Mouse (Mus musculus): ENCODE data around the gene Cdc42ep2. TPM values are rescaled to one million over a fixed set of nuclear protein-coding genes. Genes with fewer than 3 reads are reported as not detected.

The Cdc42ep2 gene
- not detected in 2 replicates for total RNA-seq (2015)
- total RNA-seq (2017), result 0.07 TPM in 1 of 2 replicates, not detected in the other

DNA sequence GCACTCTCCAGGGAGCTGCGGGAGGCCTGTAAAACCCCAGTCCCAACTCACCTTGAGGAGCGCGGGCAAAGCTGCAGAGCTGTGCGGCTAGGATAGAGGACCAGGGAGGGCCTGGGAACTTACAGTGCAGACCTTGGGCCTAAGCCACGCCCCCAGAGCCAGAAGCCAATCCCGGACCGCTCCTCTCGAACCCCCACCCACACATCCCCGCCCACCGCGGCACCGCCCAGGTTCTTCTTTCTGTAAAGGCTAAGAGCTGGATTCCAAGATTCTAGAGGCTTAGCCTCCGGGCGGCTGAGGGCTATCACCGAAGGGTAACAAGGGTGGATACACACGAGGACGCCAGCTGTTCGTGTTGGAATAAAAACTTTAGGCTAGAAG lies at the start of gene Cdc42ep2:
Cdc42ep2 (minus strand) TSS at position 104 of the 381 bp plus-strand sequence.
- peak; percentile 82 for ATAC-seq (replicated peaks; ENCODE audit: poor library complexity)

DNA sequence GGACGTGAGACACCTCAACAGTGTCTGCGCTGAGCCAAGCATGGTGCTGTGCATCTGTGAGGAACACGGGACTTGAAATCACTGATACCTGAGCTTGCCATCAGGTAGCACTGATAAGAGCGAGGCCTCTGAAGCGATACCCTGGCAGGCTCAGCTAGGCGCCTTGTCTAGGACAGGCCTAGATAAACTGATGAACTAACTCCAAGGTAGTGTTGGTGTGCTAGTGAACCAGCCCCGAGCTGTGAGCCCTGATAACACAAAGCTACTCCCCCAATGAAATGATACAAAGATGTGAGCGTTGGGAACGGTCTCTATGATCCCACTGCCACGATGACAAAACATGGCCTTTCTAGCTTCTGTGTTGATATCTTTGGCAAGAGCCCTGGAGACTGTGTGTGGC lies 43.0 kb upstream of the Cdc42ep2 start:
- peak; percentile 56 for ATAC-seq (replicated peaks; ENCODE audit: poor library complexity)

DNA sequence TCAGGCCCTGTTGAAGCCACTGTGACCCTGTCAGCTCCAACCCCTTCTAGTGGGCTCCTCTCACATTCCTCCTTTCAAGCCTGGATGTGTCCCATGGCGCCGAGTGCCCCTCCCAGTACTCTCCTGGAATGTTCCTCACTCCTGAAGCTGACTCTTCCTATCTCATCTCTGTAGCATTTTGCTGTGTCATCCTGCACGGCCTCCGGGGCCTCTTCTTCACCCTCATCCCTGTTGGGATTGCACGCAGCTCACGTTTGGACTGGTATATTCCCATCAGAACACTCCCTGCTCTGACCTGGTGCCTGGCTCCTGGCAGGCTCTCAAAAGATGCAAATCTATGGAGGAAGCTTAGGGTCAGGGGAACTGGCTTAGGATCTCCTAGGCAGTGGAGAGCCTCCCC lies 42.2 kb upstream of the Cdc42ep2 start:
- no peak for ATAC-seq (replicated peaks; ENCODE audit: poor library complexity)

DNA sequence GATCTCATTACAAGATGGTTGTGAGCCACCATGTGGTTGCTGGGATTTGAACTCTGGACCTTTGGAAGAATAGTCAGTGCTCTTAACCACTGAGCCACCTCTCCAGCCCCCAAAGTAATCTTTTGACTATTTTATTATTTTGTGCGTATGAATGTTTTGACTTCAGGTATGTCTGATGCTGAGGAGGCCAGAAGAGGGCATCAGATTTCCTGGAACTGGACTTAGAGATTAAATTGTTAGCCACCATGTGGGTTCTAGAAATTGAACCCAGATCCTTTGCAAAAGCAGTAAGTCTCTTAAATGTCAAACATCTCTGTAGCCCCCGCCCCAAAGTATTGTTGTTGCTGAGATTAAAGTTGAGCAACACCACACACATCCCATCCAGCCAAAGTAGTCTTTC lies 41.3 kb upstream of the Cdc42ep2 start:
- no peak for ATAC-seq (replicated peaks; ENCODE audit: poor library complexity)

DNA sequence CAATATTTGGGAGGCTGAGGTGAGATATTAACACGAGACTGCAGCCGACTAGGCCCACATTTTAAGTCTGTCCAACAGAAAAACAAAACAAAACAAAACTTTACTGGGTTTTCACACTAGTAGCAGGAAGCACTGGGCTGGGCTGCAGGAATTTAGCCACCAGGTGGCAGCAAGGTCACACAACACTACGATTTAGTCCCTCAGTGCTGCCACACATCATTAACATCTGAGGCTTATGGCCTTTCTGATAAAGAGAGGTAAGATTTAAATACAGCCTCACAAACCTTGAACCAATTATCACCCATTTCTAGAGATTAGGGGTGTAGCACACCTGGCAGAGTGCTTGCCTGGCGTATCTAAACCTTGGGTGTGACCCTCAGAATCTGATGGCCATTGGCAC lies 40.7 kb upstream of the Cdc42ep2 start:
- ATAC-seq (replicated peaks; ENCODE audit: poor library complexity), result peak; percentile 72

DNA sequence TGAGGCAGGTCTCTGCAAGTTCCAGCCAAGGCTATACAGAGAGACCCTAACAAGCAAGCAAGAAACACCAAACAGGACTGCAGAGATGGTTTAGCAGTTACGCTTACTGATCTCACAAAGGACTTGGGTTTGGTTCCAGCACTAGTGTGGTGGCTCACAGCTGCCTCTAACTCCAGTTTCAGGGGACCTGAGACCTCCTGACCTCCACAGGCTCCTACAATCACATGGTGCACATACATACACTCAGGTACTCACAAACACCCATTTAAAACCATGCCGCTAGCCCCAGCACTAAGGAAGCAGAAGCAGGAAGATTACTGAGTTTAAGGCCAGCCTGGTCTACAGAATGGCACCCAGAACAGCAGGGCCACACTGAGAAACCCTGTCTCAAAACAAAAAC lies 40.2 kb upstream of the Cdc42ep2 start:
- no peak for ATAC-seq (replicated peaks; ENCODE audit: poor library complexity)

DNA sequence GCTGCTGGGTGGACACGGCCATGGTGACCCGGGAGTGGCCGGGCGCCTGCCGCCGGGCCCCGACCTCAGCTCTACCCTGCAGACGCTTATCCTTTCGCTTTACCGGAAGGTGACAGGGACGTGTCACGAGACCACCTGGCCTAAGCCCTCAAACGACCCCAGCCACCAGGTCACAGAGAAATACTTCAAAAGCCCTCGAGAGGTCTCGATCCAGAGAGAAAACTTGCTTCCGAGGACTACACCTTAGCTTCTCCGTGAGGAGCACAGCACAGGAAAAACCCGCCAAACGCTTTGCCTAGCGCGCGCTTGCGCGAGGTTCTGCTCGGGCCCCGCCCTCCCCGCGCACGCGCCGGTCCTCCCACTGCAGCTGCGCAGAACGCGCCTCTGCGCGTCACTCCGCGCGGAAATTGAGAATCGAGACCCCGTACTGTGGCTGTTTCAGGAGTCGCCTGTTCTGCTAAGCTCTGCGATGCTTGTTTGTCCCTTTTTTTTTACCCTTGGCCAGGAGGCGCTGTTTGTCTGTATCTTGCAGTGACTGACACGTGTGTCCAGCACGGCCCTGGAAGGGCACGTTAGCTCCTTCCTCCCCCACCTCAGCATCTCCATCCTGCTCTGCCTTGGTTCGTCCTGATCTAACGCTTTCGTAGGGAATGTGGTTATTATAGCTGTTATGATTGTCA lies 39.4 kb upstream of the Cdc42ep2 start, which contains the start of gene Pola2:
Pola2 (minus strand) TSS at position 320 of the 680 bp plus-strand sequence.
- ATAC-seq (replicated peaks; ENCODE audit: poor library complexity), result peak; percentile 64

DNA sequence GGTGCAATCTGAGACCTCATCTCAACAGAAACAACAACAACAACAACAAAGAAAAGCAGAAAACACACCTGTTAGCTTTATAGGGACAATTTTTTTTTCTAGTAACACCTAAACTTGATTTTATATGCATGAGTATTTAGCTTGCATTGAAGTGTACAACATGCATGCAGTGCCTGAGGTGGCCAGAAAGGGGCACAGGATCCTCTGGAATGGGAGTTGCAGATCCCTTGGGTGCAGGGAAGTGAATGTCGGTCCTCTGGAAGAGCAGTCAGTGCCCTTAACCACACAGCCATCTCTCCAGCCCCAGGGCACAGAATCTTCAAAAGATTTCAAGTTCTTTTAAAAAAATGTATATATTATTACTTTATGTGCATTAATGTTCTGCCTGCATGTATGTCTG lies 38.0 kb upstream of the Cdc42ep2 start:
- ATAC-seq (replicated peaks; ENCODE audit: poor library complexity), result no peak

DNA sequence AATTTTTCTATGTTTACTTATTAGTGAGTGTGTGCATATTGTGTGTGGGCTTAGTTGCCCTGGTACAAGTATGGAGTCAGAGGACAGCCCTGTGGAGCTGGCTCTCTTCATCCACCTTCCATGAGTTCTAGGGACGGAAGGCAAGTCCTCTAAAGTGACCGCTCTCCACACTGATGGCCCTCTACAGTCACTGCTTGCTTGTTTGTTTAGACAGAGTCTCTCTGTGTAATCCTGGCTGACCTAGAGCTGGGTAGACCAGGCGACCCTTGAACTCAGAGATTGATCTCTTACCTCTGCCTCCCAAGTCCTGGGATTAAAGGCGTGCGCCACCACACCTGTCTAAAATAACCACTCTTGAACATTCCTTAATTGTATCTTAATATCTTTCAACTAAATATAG lies 32.8 kb upstream of the Cdc42ep2 start:
- no peak for ATAC-seq (replicated peaks; ENCODE audit: poor library complexity)

DNA sequence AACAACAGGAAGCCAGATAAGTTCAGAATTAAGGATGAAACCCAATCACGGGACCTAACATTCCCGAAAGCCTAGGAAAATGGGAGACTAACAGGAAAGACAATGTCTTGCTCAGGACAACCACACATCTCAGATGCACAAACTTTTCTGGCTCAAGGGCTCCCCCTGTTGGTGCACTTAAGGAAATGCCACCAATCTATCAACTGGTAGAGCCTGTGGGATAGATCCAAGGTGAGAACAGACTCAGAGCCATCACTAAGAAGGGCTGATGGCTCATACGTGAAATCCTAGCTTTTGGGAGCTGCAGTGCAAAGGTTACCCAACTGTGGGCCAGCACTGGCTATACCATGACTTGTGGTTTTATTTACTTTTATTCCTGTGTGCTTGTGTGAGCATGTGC lies 32.1 kb upstream of the Cdc42ep2 start:
- ATAC-seq (replicated peaks; ENCODE audit: poor library complexity), result peak; percentile 90

DNA sequence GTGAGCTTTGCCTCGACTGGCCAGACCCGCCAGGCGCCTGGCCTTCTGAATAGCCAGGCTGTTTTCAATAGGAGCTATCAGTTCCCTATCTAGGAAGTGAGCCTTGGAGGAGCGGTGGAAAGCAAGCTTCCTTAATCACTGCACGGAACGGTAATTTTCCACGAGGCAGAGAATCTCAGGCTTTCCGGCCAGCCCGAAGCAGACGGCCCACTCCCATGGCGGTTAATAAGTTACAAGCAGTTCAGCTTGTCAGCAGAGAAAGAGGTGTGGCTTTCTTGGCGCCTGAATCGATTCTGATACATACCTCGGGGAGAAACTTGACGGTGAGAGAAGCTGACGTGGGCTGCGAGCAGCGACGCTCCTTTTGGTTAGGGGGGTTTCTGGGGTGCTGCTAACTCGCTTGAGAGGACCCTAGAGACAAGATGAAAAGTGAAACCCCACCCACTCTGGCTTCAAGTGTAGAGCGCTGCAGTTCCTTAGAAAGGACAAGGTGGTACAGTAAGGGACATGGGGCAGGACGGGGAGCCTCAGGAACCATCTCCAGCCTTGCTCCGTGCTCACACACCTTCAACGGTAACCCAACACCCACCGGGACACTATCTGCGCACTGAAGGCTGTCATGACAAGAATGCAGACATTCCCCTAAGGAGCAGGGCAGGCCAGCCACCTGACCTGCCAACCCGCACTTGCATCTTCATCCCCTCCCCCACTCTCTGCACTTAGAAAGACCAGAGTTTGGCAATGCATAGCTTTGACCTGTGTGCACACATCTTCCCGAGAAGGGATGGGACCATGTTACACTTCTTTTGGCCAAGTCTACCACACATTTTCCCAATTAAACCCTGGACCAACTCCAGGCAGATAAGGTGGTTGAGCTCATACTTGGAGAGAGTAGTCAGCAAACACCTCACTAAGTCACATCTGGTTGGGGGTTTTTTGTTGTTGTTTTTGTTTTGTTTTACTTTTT lies 31.4 kb upstream of the Cdc42ep2 start:
- ATAC-seq (replicated peaks; ENCODE audit: poor library complexity), result no peak

DNA sequence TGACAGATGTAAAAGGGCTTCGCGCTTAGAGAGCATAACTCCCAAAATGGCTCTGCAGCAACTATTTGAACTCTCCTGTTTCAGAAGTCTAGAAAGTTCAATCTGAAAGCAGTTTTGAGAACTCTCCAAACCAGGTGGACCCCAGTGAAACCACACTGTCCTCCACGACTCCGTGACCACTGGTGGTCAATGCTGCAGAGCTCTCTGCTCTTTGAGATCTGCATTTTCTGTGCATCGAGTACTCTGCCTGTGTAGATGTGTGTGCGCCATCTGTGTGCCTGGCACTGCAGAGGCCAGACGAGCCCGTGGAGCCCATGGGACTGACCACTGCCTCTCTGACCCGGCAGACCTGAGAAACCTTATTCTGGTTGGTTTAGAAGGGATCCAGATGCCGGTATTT lies 30.3 kb upstream of the Cdc42ep2 start:
- ATAC-seq (replicated peaks; ENCODE audit: poor library complexity), result no peak

DNA sequence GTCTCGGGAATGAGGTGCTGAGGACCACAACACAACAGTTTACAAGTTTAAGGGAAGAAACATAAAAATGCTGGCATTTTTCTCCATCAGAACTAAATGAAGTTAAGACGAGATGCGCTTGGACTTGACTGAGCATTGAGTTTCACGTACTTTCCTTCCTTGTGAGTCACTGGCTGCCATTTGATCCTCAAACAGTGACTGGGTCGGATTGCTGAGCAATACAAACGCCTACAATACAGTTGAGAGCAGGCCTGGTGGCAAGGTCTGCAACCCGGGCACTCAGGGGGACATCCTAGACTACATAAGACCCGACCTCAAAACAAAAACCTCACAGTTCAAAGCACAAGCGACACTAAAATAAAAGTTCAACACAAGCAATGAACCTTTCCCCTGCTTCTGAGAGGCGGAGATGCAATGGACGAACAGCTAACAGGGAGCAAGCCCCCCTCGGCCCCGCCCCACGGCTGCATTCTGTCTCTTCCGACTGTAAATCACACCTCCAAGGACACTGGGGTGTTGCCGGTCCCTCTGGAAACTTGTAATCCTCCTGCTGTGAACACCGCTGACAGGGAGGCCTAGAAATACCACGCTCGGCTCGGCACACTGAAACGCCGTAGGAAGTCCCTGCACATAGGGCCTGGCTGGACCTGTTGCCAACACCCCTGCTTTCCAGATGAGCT lies 29.6 kb upstream of the Cdc42ep2 start:
- no peak for ATAC-seq (replicated peaks; ENCODE audit: poor library complexity)

DNA sequence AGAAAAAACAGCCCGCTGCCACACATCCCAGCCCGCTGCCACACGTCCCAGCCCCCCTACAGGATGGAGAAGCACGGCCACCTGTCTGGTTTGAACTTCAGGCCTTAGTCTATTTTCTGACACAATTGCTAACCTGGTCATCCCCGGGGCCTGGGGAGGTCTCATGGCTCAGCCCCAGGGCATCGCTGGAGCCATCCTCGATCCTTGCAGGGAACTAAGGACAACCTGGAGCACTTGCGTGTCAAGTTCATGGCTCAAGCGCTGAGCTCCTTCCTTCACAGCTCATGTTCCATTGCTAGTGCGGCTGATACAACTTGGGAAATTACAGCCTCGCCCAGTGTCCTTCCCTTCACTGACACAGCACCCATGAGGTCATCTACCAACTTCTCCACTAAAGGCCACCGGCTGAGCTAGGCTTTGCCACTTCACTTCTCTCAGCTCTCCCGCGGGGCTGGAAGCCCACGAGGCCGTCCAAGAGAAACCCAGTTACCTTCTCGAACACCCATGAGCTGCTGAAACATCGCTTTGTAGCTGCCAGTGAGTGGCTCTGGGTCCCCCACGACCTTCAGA lies 28.7 kb upstream of the Cdc42ep2 start:
- ATAC-seq (replicated peaks; ENCODE audit: poor library complexity), result no peak

DNA sequence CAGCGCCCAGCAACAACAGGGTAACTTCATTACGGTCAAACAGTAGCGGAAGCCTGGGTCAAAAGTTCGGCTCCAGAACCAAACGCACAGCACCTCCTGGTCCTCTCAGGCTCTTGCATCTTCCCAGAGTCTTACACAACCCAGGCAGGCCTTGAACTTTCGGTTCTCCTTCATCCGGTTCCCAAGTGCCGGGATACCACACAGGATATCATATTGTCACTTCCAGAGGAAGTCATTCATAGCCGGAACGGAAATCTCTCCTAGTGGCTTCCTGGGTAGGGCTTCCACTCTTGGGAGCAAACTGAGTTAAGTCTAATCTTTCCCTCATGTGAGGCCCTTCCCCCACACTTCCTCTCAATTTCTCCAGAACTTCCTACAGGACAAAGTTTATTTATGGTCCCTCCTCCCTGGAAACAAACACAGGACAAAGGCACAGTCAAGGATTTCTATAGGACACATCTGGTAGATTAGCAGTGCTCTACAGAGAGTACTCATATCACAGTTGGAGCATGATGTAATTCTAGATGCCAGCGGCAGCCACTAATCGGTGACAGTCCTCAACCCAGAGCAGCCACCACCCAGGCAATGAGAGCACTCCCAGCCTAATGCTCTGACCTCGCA lies 27.6 kb upstream of the Cdc42ep2 start:
- no peak for ATAC-seq (replicated peaks; ENCODE audit: poor library complexity)

DNA sequence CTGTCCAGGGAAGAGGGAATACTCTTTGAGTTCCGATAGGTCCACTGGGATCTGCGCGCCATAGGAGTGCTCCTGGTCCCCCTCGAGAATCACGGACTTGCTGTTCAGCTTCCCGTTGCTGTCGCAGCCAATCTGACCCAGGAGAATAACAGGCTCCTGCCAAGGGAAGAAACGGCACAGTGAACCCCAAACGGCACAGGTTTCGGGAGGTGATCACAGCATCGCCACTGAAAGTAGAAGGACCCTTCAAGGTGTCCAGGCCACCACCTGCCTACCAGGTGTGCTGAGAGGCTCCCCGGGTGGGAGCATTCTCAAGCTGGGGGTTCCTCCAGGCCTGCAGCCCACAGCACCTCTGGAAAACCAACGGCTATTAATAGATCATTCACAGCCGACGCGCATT lies 27.0 kb upstream of the Cdc42ep2 start:
- no peak for ATAC-seq (replicated peaks; ENCODE audit: poor library complexity)

DNA sequence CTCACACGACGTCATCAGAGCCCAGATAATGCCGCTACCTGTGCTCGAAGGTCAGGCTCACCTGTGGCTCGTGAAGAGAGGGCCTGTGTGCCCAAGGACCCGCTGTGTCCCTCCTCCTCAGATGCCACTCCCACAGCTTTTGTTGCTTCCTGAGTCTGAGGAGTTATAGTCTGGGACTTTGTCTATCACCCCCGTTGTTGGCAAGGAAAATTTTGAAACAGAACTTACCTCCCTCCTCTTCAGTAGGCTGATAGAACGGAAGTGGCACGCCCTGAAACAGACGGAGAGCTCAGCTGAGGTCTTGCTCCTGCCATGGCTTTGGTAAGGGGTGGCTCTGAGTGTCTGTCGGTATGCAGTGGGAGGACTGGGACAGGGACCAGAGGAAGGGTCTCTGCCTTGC lies 25.6 kb upstream of the Cdc42ep2 start:
- no peak for ATAC-seq (replicated peaks; ENCODE audit: poor library complexity)

DNA sequence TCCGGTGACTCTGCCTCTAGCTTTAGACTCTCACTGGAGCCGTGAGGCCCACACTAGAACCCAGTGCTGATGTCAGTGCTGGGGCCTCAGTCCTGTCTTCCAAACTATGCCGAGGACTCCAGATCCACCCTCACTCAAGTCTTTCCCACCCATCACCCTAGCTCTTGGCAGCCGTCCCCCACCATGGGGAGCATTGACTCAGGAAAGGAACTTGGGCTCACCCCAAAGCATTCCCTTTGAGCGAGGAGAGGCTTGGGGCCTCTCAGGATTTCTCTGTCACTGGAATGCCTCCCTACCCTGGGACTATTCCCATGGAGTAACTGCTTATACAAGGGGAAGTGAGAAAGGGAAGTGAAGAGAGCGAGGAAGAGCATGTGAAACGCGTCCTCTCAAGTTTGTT lies 21.3 kb upstream of the Cdc42ep2 start:
- no peak for ATAC-seq (replicated peaks; ENCODE audit: poor library complexity)

DNA sequence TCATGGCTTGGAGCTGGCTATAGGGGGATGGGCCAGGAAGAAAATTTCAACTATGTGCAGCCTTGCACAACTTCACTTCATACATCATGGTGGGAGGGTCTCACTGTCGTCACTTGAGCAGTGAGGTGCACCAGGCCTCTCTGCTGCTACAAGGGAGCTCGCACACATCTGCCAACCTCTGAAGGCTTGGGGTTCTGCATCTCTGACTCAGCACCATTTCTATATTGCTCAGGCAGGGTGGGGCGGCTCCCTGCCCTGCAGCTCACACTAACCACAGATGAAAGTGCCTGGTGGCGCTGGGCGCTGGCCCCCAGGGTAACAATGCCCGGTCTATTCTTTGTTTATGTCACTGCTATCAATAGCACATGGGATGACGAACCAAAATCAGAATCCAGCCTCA lies 20.4 kb upstream of the Cdc42ep2 start:
- ATAC-seq (replicated peaks; ENCODE audit: poor library complexity), result peak; percentile 72

DNA sequence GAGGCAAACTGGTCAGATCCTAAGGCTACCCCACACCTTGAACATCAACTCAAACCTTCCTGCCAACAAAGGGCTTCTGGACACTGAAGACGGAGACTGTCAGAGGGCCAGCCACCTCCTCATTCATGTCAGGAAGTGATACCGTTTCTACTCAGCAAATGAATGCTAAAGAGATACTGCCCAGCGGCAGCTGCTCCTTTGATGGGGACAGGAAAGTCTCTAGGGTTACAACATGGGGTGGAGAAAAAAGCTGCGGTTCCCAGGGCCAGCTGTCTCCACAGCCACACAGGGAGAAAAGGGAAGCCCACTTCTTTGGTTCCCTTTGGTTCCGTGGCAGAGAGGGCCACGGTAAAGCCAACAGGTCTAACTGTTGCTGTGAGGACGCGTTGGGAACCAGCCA lies 19.5 kb upstream of the Cdc42ep2 start:
- peak; percentile 57 for ATAC-seq (replicated peaks; ENCODE audit: poor library complexity)

DNA sequence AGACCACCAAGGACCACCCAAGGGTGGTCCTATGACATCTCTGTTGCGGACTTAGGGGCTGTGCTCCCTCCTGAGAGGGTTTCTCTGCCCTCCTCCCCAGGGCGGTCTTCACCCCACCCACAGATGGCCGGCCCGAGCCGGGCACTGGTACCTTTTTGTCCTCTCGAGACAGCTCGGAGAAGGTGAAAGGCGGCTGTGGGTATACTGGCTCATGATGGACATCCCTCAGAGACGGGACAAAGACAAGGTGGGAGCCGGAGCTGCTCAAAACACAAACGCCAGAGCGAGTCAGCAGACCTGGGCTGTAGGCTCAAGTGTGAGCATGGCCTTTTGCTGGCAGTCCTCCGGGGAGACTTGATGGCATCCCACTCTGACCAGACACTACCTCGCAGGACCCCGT lies 18.8 kb upstream of the Cdc42ep2 start:
- ATAC-seq (replicated peaks; ENCODE audit: poor library complexity), result no peak
